Mouse (Mus musculus) limb, embryonic 13.5 days (tissue): ENCODE data around the gene Csnk1e. TPM values are rescaled to one million over a fixed set of nuclear protein-coding genes. Genes with fewer than 3 reads are reported as not detected.

Source experiments
- ATAC-seq: fragments of 200-750 bp; cut with Nextera tagmentation; 2 replicates; pipeline ENCODE4 v1.8.0; 2017; ENCODE audit warnings: low read depth, moderate number of reproducible peaks, moderate TSS enrichment; ENCODE audit not compliant: low FRiP score
- H3K27ac ChIP-seq: fragments of 300-500 bp; sonication (generic); 2 replicates; pipeline ENCODE4 v1.5.1; 2015; ENCODE audit warnings: inconsistent platforms, mild to moderate bottlenecking, moderate library complexity
- H3K27me3 ChIP-seq: fragments of 300-500 bp; sonication (generic); 2 replicates; pipeline ENCODE4 v1.6.1; 2015; ENCODE audit warnings: mild to moderate bottlenecking, inconsistent platforms
- H3K36me3 ChIP-seq: fragments of 300-500 bp; sonication (generic); 2 replicates; pipeline ENCODE4 v1.6.1; 2015; ENCODE audit warnings: inconsistent platforms, mild to moderate bottlenecking, moderate library complexity
- H3K4me1 ChIP-seq: fragments of 300-500 bp; sonication (generic); 2 replicates; pipeline ENCODE4 v1.6.1; 2015; ENCODE audit warnings: inconsistent platforms
- H3K4me2 ChIP-seq: fragments of 300-500 bp; sonication (generic); replicated peaks from 2 replicates; pipeline ENCODE4 v1.6.1; 2015; ENCODE audit warnings: inconsistent platforms, mild to moderate bottlenecking, moderate library complexity
- H3K4me3 ChIP-seq: fragments of 300-500 bp; sonication (generic); 2 replicates; pipeline ENCODE4 v1.5.1; 2015; ENCODE audit warnings: moderate library complexity, mild to moderate bottlenecking, inconsistent platforms
- H3K9ac ChIP-seq: fragments of 300-500 bp; sonication (generic); 2 replicates; pipeline ENCODE4 v1.6.1; 2015; ENCODE audit warnings: mild to moderate bottlenecking, inconsistent platforms
- H3K9me3 ChIP-seq: fragments of 300-500 bp; sonication (generic); 2 replicates; pipeline ENCODE4 v1.6.1; 2016; ENCODE audit warnings: inconsistent platforms
- WGBS: fragments of 180-500 bp; shearing (Covaris S2); methylation state at CpG from one replicate; pipeline ENCODE4 v1.1.7; 2015; 5-methylcytosine and 5-hydroxymethylcytosine counted together
- polyA plus RNA-seq: library from polyadenylated mRNA; unstranded; fragments of >200 nt; fragmentation: Nextera tagmentation; extraction: Ambion mirVana; gene quantifications from 2 replicates; pipeline ENCODE4 v1.2.1, GENCODE M21; 2015

The Csnk1e gene
- polyA plus RNA-seq, 1 experiment from 2014 or later, result 109 TPM

DNA sequence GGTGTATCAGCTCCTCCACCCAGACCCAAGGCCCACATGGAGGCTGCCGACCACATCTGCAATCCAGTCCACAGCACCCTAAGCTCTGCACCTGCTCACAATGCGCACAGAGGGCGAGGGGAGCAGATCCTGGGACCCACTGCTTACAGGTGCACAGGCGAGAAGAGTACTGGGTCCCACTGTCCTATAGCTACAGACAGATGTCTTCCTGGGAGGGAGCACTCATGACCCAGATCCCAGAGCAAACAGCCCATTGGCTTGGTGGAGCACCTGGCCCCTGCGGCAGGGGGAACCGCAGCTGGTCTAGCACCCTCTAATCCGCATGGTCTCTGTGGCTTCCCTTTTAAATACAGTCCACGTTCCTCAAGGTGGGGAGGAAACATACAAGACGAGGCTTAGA, 73.7 kb downstream of the Csnk1e start:
- no peak for ATAC-seq
- Histone ChIP-seq H3K9me3 (no peaks in the 10 kb centered on the region), H3K27me3 (no peaks in the 10 kb centered on the region), H3K4me2 (no peak overlapping the region), H3K27ac (no peak overlapping the region), H3K9ac (no peak overlapping the region), H3K4me3 (no peak overlapping the region), H3K4me1 (no peaks in the 10 kb centered on the region), H3K36me3 (peaks cover 33% of the 10 kb centered on the region)
- WGBS, result 82% methylated on average over 9 of the region's 9 CpGs

DNA sequence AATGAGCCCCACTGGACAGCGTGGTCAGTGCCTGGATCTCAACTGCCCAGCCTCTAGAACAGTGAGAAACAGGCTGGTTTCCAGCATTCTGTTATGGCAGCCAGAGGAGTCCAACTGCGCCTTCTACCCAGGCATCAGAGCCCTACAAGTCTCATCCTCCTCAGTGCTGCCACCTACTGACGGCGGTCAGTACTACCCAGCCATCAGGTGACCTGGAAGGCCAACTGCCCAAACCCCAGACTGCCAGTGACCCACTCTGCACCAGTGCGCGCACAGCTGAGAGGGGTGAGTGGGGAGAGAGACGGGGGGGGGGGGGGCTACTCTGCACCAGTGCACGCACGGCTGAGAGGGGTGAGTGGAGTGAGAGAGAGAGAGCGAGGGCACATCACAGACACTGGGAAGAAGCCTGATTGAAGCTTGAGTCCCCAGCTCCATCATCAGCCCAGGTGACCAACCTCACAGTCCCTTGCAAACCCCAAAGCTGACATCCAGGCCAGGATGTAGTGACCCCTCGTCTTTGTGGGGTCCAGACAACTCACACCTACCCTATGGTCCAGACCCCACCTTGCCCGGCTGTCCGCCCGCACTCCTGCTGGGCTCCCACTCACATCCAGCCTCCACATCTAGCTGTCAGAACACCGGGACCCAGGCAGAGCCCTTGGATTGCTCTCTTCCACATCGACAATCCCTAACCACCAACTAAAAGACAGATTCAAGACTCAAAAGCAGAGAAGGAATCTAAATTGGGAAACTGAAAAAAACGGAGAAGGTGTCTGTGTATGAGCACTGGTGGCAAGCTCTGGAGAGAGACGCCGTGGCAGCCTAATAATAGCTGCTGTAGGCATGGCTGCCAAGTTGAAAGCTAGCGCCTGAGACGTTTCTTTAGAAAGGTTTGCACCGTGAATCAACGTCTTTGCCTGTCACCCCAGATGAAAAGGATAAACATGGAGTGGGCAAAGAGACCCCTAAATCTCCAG, 74.6 kb downstream of the Csnk1e start:
- H3K4me2 ChIP-seq, result no peak overlapping the region
- H3K36me3 ChIP-seq, result peaks cover 33% of the 10 kb centered on the region
- no peak overlapping the region for H3K9ac ChIP-seq
- H3K27ac ChIP-seq, result no peak overlapping the region
- ATAC-seq, result peak; percentile 49; the same call in 1 of the 2 replicates
- H3K4me1 ChIP-seq, result no peaks in the 10 kb centered on the region
- no peaks in the 10 kb centered on the region for H3K9me3 ChIP-seq
- 56% methylated on average over 22 of the region's 23 CpGs for WGBS
- no peak overlapping the region for H3K4me3 ChIP-seq
- no peaks in the 10 kb centered on the region for H3K27me3 ChIP-seq

DNA sequence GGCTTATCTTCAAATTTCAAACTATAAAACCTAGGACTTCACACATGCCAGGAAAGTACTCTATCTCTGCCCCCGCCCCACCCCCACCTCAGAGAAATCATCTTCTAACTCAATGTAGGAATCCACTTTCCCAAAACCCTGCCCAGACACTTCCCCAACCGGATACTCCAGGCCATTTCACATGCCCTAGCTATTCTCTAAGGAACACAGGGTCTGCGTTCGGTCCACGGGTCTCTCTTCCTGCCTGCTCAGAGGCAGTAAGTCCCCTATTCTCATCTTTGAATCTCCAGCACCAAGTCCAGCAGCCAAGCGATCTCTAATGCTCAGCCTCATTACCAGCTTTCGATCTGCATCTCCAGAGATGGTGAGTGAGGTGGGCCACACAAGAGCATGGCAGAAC, 75.7 kb downstream of the Csnk1e start:
- H3K4me2 ChIP-seq, result no peak overlapping the region
- WGBS, result 93% methylated on average over 7 of the region's 7 CpGs
- ATAC-seq, result no peak
- H3K27me3 ChIP-seq, result no peaks in the 10 kb centered on the region
- no peak overlapping the region for H3K9ac ChIP-seq
- H3K4me3 ChIP-seq, result no peak overlapping the region
- no peaks in the 10 kb centered on the region for H3K9me3 ChIP-seq
- no peaks in the 10 kb centered on the region for H3K4me1 ChIP-seq
- no peak overlapping the region for H3K27ac ChIP-seq
- peaks cover 43% of the 10 kb centered on the region for H3K36me3 ChIP-seq

DNA sequence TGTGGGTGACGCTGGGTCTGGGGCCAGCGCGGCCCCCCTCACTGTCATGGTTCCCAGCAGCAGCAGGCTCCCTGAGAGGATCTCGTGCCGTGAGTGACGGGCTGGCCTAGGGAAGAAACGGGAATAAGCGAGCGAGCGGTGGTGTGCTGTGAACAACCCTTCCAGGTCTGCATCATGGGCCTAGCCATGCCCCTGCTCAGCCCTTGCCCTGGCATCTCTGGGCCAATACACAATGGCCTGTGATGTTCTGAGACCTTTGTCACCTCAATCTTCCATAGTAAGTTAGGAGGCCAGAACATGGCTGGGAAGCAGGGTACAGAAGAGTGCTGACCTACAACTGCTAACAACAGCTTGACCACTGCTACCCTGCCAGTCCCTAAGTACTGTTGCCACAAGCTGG, 76.8 kb downstream of the Csnk1e start:
- H3K27ac ChIP-seq, result no peak overlapping the region
- no peak overlapping the region for H3K9ac ChIP-seq
- no peaks in the 10 kb centered on the region for H3K27me3 ChIP-seq
- H3K36me3 ChIP-seq, result peaks cover 51% of the 10 kb centered on the region
- H3K9me3 ChIP-seq, result no peaks in the 10 kb centered on the region
- ATAC-seq, result no peak
- H3K4me1 ChIP-seq, result no peaks in the 10 kb centered on the region
- H3K4me3 ChIP-seq, result no peak overlapping the region
- no peak overlapping the region for H3K4me2 ChIP-seq
- WGBS, result 94% methylated on average over 10 of the region's 10 CpGs

DNA sequence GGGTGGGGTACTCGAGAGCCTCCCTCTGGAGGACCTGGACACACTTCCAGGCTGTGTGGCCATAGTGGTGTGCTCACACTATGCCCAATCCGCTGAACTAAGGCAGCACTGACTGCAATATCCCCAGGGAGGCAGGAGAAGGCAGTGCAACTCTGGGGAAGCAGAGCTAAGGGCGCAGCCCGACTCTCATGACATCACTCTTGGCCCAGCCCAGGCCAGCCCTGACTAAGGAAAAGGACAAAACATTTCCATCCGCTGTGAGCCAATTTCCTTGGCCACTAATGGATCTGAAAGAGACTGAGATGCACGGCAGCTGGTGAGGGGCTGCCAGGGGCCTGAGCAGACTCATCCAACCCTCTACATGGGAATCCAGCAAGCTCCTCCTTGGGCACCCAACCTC, 77.7 kb downstream of the Csnk1e start:
- Histone ChIP-seq H3K4me1 (no peaks in the 10 kb centered on the region), H3K27me3 (no peaks in the 10 kb centered on the region), H3K9me3 (no peaks in the 10 kb centered on the region), H3K4me3 (no peak overlapping the region), H3K4me2 (no peak overlapping the region), H3K36me3 (peaks cover 60% of the 10 kb centered on the region), H3K27ac (no peak overlapping the region), H3K9ac (no peak overlapping the region)
- no peak for ATAC-seq
- 83% methylated on average over 6 of the region's 6 CpGs for WGBS

DNA sequence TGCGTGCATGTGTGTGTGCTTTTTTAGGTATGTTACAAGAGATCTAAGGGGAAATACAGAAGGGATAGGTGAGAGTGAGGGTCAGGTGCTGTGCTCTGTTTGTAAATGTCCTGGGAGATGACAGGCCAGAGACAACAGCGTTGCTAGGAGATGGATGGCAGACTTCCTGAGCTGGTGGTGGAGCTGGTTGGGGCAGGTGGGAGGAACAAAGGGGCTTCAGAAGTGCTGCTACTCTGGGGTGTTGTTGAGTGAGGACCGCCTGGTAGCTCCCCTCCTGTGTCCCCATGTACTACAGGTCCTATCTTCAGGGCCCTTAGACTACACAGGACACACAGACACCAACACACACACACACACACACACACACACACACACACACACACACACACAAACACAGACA, 80.6 kb downstream of the Csnk1e start:
- no peak for ATAC-seq
- H3K27ac ChIP-seq, result no peak overlapping the region
- no peaks in the 10 kb centered on the region for H3K4me1 ChIP-seq
- no peak overlapping the region for H3K9ac ChIP-seq
- no peak overlapping the region for H3K4me3 ChIP-seq
- no peaks in the 10 kb centered on the region for H3K9me3 ChIP-seq
- 55% methylated on average over 3 of the region's 3 CpGs for WGBS
- H3K27me3 ChIP-seq, result no peaks in the 10 kb centered on the region
- H3K4me2 ChIP-seq, result no peak overlapping the region
- peaks cover 87% of the 10 kb centered on the region for H3K36me3 ChIP-seq

DNA sequence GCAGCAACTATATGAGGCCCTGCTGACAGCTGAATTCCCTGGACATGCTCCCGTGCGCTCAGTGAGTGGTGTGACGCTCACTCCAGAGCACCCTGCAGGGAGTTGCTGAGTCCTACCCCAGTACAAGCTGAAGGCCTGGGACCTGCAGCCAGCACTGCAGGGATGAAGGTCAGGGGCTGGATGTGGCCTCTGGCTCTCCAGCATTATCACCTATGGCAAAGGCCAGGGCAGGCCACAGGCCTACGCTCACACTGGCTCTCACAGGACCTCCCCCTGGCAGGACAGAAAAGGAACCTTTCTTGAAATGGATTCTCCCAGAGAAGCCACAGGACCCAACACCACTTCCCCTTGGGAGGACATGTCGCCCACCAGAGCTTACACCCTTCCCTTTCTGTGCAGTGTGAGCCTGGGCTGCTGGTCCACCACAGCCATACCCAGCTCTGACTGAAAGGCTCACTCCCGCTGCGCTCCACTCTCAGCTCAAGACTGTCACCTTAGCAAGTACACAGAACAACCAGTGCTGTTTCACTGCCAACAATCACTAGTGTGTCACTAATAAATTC, 85.0 kb downstream of the Csnk1e start:
- WGBS, result 87% methylated on average over 7 of the region's 7 CpGs
- Histone ChIP-seq H3K9ac (no peak overlapping the region), H3K27ac (no peak overlapping the region), H3K4me3 (no peak overlapping the region), H3K27me3 (no peaks in the 10 kb centered on the region), H3K9me3 (no peaks in the 10 kb centered on the region), H3K4me1 (no peaks in the 10 kb centered on the region), H3K36me3 (peaks cover 97% of the 10 kb centered on the region), H3K4me2 (no peak overlapping the region)
- no peak for ATAC-seq

DNA sequence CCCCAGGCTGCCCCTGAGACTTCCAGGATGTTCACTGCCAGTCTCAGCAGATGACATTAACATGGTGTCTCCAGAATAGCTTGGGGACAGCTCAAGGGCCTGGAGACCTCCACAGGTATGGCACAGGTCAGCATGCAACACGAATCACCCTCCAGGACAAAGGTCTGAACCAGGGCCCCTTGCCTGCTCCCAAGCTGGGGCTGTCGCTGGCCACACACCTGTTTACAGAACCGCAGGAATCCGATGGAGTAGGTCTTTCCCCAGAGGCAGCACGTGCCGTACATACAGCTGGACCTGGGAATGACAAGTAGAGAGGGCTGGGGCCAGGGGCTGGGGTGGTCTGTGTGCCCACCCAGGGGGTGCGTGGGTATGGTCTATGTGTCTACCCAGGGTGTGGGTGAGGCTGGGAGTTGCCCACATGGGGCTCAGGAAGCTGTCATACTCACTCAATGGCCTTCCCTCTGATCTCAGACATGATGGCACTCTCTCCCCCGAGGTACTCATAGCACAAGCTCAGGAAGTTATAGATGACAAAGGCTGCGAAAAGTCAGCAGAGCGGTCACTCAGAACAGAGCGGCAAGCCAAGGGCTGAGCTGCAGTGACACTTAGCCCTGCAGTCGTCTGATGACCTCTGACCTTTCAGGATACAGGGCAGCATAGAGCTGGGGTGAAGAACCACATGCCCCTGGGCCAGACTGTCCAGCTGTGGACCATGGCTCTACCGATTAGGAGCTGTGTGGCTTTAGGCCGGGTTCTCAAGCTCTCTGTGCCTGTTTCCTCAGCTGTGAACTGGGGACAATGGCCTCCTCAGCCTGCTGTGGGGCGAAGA, 85.7 kb downstream of the Csnk1e start:
- no peaks in the 10 kb centered on the region for H3K27me3 ChIP-seq
- peaks cover 97% of the 10 kb centered on the region for H3K36me3 ChIP-seq
- no peaks in the 10 kb centered on the region for H3K9me3 ChIP-seq
- no peak overlapping the region for H3K27ac ChIP-seq
- no peak overlapping the region for H3K9ac ChIP-seq
- no peak overlapping the region for H3K4me3 ChIP-seq
- ATAC-seq, result no peak
- no peaks in the 10 kb centered on the region for H3K4me1 ChIP-seq
- H3K4me2 ChIP-seq, result no peak overlapping the region
- WGBS, result 80% methylated on average over 15 of the region's 15 CpGs

DNA sequence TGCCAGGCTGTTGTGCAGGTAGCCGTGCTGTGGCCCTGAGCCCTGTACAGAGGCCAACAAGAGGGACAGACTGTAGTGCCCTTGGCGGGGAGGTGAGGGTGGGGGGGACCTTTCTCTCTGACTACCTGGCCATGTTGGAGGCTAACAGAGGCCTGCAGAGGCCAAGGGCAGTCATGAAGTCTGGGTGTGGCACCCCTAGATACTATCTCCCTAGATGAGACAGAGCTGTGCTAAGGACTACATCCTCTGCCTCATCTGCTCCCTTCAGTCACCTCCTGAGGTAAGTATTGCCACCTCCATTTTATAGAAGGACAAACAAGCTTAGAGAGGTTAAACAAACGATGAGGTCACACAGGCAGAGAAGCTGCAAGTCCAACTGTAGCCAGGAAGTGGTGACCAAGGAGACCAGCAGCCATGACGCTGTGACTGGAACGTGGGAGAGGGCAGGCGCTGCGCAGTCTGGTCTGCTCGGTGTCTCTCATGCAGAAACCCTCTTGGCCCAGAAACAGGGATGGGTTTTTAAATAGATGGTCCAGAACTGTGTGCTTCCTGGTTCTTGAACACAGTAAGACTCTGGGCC, 86.4 kb downstream of the Csnk1e start:
- no peak for ATAC-seq
- Histone ChIP-seq H3K9ac (no peak overlapping the region), H3K4me1 (no peaks in the 10 kb centered on the region), H3K27ac (no peak overlapping the region), H3K4me3 (no peak overlapping the region), H3K9me3 (no peaks in the 10 kb centered on the region), H3K4me2 (no peak overlapping the region), H3K36me3 (peaks cover 97% of the 10 kb centered on the region), H3K27me3 (no peaks in the 10 kb centered on the region)
- WGBS, result 92% methylated on average over 8 of the region's 8 CpGs

DNA sequence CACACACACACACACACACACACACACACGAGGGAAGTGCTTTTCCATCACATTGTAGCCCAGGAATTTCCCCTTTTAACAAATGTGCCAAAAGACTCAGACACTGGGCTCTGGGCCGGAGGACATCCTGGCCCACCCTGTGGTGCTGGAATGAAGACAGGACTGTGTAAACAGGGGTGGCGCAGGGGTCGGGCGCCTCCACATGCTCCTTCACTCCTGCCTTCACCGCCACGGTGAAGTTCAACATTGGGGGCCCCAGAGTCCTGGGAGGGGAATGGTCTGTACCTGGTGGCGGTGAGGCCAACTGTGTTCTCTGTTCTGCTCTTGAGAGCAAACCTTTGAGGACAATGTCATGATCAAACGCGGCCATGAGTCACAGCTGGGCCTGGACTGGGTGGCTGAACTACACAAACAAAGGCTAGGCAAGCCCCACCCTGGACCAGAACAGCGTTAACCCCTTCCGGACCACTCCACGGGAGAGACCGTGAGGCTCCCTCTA, 87.0 kb downstream of the Csnk1e start:
- Histone ChIP-seq H3K9ac (no peak overlapping the region), H3K27me3 (no peaks in the 10 kb centered on the region), H3K4me1 (no peaks in the 10 kb centered on the region), H3K4me2 (no peak overlapping the region), H3K27ac (no peak overlapping the region), H3K4me3 (no peak overlapping the region), H3K9me3 (no peaks in the 10 kb centered on the region), H3K36me3 (peaks cover 97% of the 10 kb centered on the region)
- 68% methylated on average over 14 of the region's 14 CpGs for WGBS
- ATAC-seq, result no peak
